Mouse (Mus musculus): ENCODE data around the gene Arid5b.

DNA sequence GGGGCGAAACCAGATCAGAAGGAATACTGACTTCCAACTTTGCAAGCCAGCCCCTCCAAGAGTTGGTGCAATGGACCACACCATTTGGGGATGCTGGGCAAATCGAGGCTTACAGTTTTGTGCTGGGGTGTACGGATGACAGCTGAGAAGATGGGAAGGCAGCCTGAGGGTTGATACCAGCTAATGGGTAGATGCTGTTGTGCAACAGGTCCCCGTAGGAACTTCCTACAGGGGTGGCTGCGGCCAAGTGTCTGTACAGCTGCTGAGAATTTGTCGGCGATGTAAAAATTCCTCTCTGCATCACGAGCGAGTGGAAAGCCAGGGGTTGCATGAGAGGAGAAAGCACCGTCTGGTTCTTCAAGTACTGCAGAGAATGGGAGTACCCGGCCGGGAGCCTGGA is 182.1 kb downstream of the Arid5b start:
- TF ChIP-seq CTCF (conservative IDR thresholded peaks at IDR 0.05; ENCODE audit: low read length) = no peak
- TF ChIP-seq NANOG (IDR thresholded peaks at IDR 0.05; ENCODE audit: borderline replicate concordance, low read length) = no peak

Data from E14TG2a.4 (cell line).